Mouse (Mus musculus) cortical plate, adult 2 months (tissue): ENCODE measurements at regions not wholly inside any gene's neighbourhood (a gene's known extent, or its start where the extent isn't known, plus 50 kb on each side); places are given as distances from the start of the nearest gene placed in this dataset.

Source experiments
- CTCF ChIP-seq: fragments of 200-500 bp; IDR thresholded peaks from 2 replicates; pipeline ENCODE4 v1.5.1; 2011; ENCODE audit warnings: mild to moderate bottlenecking, control low read depth, low read length; ENCODE audit not compliant: insufficient read depth; ENCODE audit errors: extremely low read depth
- POLR2A ChIP-seq: fragments of 200-500 bp; IDR thresholded peaks from 2 replicates; pipeline ENCODE4 v1.6.1; 2011; ENCODE audit warnings: mild to moderate bottlenecking, low read length, control low read depth; ENCODE audit not compliant: insufficient read depth; ENCODE audit errors: extremely low read depth

- TF ChIP-seq CTCF (no peak), POLR2A (no peak)
Measured at GRCm38 (mm10) chr17:4297156-4297535, 601.1 kb upstream of the Nox3 start.
